Mouse (Mus musculus) brain, embryonic 14.5 days (tissue): ENCODE results near the gene Timmdc1. TPM values are rescaled to one million over a fixed set of nuclear protein-coding genes. Genes with fewer than 3 reads are reported as not detected.

Source experiments
- DNase-seq: peaks from one replicate; pipeline ENCODE4 v3.0.0-alpha.2; 2011; ENCODE audit warnings: low read depth
- CTCF ChIP-seq: fragments of 200-500 bp; IDR thresholded peaks from 2 replicates; pipeline ENCODE4 v1.5.1; 2012; ENCODE audit warnings: inconsistent platforms, mild to moderate bottlenecking, moderate library complexity, borderline replicate concordance; ENCODE audit not compliant: insufficient read depth, insufficient read length; ENCODE audit errors: extremely low read depth
- POLR2A ChIP-seq: fragments of 200-500 bp; IDR thresholded peaks from 2 replicates; pipeline ENCODE4 v1.6.1; 2012; ENCODE audit warnings: mild to moderate bottlenecking, inconsistent platforms, borderline replicate concordance; ENCODE audit not compliant: poor library complexity, insufficient read depth, insufficient read length, severe bottlenecking; ENCODE audit errors: extremely low read depth
- polyA plus RNA-seq: library from polyadenylated mRNA; depleted of rRNA; stranded (reverse); fragments of >200 nt; gene quantifications from 2 replicates; pipeline ENCODE4 v1.2.3, GENCODE M21; 2012

Timmdc1 gene
- polyA plus RNA-seq, 1 experiment: 18.5 TPM

GRCm38 (mm10) chr16:38538716-38539380 lies 16.4 kb upstream of the Timmdc1 start:
- TF ChIP-seq POLR2A (no peak), CTCF (no peak)
- no peak for DNase-seq

- TF ChIP-seq POLR2A (no peak), CTCF (peak; percentile 76)
- peak; percentile 84 for DNase-seq
Observed at GRCm38 (mm10) chr16:38536544-38537146, 14.2 kb upstream of the Timmdc1 start.

- TF ChIP-seq CTCF (no peak), POLR2A (no peak)
- no peak for DNase-seq
Observed at GRCm38 (mm10) chr16:38526264-38526663, 3.8 kb upstream of the Timmdc1 start.

GRCm38 (mm10) chr16:38521211-38521987 lies 1.1 kb downstream of the Timmdc1 start:
- no peak for TF ChIP-seq POLR2A
- TF ChIP-seq CTCF: no peak

GRCm38 (mm10) chr16:38519140-38519539 lies 3.3 kb downstream of the Timmdc1 start:
- no peak for TF ChIP-seq CTCF
- no peak for TF ChIP-seq POLR2A
- DNase-seq: no peak

More at GRCm38 (mm10) chr16:38521211-38521987, 1.1 kb downstream of the Timmdc1 start:
- DNase-seq: no peak

- TF ChIP-seq CTCF: no peak
- TF ChIP-seq POLR2A: no peak
Observed at GRCm38 (mm10) chr16:38510846-38511245, 11.6 kb downstream of the Timmdc1 start.

GRCm38 (mm10) chr16:38506041-38506634 lies 16.3 kb downstream of the Timmdc1 start:
- TF ChIP-seq POLR2A: no peak
- peak; percentile 87; the same call in 1 of the 2 replicates for TF ChIP-seq CTCF
- peak; percentile 83 for DNase-seq

More at GRCm38 (mm10) chr16:38510846-38511245, 11.6 kb downstream of the Timmdc1 start:
- DNase-seq: no peak

GRCm38 (mm10) chr16:38503528-38503927 lies 18.9 kb downstream of the Timmdc1 start:
- DNase-seq: no peak
- TF ChIP-seq CTCF: no peak
- TF ChIP-seq POLR2A: no peak

- DNase-seq: no peak
- TF ChIP-seq CTCF (no peak), POLR2A (no peak)
Observed at GRCm38 (mm10) chr16:38502469-38502868, 20.0 kb downstream of the Timmdc1 start.

- DNase-seq: no peak
- TF ChIP-seq POLR2A (no peak), CTCF (no peak)
Observed at GRCm38 (mm10) chr16:38496604-38497140, 25.8 kb downstream of the Timmdc1 start.

GRCm38 (mm10) chr16:38493890-38494289 lies 28.6 kb downstream of the Timmdc1 start:
- TF ChIP-seq CTCF (no peak), POLR2A (no peak)
- peak; percentile 31 for DNase-seq
